Mouse (Mus musculus): ENCODE measurements around the gene Maats1.

Maats1 gene

DNA sequence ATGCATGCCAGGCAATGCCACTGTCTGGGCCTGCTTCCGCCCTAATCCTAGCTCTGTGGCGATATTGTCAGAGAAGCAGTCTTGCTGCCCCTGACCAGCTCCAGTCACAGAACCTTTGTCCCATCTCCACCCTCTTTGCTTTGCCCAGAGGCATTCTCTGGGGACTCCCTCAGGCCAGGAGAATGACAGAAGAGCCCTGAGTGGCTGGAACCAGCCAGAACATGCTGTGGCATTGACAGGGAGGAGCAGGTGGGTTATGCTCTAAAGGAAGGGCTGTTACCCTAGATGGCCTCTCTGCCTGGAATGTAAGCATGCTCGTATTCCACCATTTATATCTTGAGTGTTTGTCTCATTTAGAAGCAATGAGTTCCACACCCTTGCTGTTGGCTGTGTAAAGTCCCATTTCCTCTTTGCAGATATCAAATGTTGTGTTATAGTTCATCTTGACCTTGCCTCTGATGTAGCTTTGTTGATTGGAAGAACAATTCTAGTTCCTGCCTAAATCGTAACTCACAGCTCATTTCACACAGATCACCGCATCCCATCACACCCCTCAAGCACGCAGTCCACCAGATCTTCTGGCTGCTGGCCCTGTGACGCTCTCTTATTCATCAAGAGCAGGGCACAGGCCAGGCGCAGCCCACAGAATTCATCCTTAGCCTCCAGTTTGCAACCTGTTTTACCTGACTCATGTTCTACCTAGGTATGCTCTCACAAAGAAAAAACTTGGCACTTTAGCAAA is 28.9 kb upstream of the Maats1 start:
- DNase-seq (ENCODE audit: low read depth, low spot score), result no peak

DNA sequence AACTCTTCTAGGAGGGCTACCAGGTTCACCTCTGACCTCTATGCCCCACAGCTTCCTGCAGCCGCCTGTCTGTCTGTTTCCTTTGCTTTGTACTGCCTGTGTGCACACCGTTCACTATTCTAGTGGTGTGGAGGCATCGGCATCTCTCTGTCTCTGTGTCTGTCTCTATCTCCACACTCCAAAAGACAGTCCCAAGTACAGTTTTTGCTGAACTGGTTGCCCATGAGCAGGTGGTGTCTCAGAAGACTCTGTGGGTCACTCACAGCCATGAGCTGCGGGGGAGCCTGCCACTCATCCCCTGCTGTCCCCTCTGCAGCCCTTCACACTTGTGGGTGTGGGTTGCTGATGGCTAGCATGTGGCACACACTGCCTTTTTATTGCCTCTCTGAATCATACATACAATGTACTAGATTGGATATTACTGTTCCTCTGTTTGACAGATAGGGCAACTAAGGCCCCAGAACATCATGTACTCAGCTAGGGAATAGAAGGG is 28.1 kb upstream of the Maats1 start:
- DNase-seq (ENCODE audit: low read depth, low spot score), result no peak

DNA sequence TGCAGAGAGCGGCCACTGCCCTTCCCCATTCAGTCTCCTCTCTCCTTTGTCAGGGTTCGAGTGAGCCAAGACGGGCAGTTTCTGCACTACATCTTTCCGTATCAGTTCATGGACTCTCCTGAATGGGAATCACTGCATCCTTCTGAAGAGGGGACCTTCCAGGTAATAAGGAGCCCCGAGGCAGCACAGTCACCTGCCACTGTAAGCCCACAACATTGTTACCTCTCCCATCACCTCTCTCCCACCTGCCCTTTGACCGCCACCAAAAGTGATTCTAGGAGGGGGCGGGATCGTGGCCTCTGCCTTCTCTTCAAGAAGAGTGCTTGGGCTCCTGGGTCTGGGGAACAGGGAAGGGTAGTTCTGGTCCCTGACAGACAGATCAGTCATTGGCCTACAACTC is 27.5 kb upstream of the Maats1 start:
- DNase-seq (ENCODE audit: low read depth, low spot score), result no peak

DNA sequence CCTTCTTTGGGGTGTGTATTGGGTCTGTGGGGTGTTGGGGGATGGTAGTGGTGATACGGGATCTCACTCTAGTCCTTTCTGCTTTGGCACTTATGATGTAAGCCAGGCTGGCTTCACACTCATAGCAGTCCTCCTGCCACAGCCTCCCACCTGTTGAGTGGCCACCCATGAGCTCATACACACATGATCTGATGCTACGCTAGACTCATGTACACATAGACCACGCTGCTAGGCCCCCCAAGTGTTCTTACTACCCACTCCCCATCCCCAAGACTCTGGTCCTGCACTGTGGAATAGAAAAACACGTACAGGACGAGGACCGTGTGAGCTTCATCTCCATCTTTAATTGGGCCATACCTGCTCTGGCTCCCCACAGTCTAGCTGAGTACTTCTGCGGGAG is 27.1 kb upstream of the Maats1 start:
- no peak for DNase-seq (ENCODE audit: low read depth, low spot score)

DNA sequence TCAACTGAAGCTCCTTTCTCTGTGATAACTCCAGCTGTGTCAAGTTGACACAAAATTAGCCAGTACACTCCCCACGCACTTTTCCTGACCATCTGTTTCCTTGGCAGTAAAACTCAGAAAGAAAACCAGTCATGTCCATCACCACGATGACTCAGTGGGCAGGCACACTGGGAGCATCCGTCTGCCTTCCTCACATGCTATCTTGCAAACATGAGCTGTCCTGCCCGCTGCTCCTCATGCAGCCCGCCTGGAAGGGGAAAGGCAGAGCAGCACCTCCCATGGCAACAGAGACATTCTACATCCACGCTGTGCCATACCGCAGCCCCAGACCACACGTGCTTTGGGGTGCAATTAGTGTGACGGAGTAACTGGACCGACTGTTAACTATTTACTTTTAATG is 26.4 kb upstream of the Maats1 start:
- DNase-seq (ENCODE audit: low read depth, low spot score), result peak; percentile 95

DNA sequence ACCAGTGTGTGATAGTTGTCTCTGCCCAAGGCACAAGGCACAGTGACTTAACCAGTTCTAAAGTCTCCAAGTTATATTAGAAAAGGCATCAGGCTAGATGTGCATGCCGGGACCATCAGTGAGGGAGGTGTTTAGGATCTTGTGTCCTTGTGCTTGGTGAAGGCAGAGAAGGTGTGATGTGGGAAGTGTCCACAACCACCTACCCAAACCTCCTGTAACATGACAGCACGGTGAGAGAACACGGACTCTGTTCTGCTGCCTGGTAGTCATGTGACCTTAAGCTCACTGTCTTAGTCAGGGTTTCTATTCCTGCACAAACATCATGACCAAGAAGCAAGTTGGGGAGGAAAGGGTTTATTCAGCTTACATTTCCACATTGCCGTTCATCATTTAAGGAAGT is 24.3 kb upstream of the Maats1 start:
- DNase-seq (ENCODE audit: low read depth, low spot score), result no peak

DNA sequence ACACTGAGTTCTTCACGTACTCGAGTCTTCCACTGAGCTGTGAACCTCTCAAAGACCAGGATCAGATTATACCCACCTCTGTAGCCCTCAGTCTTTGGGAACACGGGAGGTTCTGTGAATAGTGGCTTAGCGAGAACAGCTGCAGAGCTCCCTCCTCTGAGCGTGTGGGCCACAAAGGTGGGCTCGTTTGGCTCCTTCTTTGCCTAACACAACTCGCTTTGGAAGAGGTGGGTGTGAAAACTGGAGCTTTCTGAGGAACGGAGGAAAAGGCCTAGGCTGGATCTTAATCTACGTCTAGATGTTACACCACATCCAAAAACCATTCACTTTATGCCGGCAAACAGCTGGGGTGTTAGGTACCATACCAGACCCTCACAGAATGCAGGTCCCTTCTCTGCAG is 23.4 kb upstream of the Maats1 start:
- no peak for DNase-seq (ENCODE audit: low read depth, low spot score)

DNA sequence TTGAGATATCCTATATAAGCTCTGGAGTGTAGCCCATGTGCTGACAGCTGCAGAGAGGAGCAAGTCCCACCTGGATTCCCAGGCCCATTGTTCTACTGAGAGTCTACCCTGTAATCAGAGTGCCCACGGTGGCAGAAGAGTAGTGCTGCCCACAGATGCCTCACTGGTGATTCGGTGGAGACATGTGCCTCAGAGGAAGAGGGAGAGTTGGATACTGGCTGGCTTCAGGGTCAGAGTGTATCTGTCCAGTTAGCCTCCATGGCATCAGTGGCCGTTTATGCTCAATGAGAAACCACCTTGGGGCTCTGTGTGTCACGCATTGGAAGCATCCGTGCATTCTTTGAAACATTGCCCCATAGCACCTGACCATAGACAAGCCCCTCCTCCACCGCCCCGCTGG is 21.7 kb upstream of the Maats1 start:
- DNase-seq (ENCODE audit: low read depth, low spot score), result no peak

DNA sequence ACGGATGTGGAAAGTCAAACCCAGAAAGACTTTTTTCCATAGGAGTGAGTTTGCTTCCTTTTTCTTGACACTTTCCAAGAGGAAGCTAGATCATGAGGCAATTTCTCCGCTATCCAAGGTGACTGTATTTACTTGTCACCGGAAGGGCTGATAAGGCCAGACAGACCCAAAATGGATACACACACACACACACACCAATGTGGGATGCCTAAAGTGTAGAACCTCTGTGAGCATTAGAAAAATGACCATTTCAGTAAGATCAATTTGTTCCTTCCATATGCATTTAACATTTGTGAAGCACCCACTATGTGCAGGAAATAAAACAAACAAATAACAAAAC is 21.3 kb upstream of the Maats1 start:
- no peak for DNase-seq (ENCODE audit: low read depth, low spot score)

DNA sequence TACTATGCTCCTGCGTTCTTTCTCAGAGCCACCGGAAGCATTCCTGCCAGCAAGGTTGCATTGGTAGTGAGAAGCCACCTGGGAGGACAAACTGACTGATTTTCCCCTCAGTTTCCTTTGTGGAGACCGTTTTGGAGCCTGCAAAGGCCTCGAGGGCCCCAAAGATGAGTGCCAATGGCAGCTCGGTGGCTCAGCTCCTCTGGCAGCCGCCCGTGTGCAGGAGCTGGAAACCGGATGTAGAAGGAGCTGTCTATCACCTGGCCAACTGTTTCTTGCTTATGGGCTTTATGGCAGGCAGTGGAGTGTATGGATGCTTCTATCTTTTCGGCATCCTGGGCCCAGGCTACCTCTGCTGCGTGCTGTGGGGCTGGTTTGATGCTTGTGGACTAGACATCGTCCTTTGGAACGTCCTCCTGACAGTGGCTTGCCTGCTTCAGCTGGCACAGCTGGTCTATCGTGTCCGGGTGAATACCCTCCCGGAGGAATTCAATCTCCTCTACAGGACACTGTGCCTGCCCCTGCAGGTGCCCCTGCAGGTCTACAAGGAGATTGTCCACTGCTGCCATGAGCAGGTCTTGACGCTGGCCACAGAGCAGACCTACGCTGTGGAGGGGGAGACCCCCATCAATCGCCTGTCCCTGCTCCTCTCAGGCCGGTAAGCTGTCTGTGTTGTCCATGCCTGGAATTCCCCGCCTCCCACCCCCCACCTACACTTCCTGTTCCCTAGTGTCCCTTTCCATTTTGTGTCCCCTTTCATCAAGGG is 20.7 kb upstream of the Maats1 start:
- no peak for DNase-seq (ENCODE audit: low read depth, low spot score)

DNA sequence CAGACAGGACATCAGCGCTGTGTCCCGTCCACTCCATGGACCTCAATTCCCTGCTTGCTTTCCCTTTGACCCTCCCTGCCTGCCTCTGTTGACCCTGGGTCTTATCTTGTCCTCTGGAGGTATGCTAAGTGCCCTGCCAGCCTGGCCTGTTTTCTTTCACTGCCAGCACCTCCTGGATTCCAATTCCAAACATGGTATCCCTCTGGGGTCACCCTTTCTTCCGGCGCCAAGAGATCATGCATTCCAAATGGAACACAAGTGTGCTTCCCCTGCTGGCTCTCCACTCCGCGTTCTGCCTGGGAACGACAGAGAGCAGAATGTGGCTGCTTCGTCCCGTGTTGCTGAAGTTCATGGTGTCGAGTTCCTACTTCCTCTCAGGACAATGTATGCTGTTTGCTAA is 20.0 kb upstream of the Maats1 start, which contains the start of gene Popdc2:
Gene Popdc2 (plus strand): TSS at position 277 of the 400 bp plus-strand sequence.
- no peak for DNase-seq (ENCODE audit: low read depth, low spot score)

DNA sequence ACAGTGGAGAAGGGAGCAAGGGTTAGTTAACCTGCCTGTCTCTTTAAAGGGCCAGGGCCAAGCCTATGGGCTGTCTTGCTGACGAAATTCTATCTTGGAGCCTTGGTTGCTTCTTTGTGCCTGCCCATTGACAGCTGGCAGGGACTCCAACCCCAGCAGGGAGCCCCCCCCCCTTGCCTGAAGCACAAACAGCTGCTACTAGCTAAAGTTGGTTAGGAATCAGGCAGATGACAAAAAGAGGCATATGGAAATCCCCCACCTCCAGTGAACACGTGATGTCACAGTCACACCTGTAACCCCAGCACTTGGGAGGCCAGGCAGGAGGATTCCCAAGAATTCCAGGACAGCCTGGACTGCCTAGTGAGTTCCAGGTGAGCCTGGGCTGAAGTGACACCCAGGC is 18.4 kb upstream of the Maats1 start:
- no peak for DNase-seq (ENCODE audit: low read depth, low spot score)

DNA sequence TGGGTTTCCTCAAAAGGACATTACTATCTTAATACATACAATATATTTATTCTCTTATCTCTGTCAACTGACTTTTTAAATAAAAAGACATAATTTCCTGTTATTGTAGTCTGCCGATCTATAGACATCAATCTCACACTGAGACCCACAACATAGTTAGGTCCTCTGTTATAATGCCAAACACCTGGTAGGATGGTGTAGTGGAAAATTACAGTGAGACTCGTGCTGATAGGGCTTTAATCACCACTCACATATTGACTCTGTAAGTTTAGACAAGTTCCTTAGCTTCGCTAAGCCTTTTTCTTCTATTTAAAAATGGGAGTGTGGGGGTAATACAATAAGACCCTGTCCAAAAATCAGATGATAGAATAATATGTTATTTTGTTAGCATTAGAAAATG is 17.9 kb upstream of the Maats1 start:
- no peak for DNase-seq (ENCODE audit: low read depth, low spot score)

DNA sequence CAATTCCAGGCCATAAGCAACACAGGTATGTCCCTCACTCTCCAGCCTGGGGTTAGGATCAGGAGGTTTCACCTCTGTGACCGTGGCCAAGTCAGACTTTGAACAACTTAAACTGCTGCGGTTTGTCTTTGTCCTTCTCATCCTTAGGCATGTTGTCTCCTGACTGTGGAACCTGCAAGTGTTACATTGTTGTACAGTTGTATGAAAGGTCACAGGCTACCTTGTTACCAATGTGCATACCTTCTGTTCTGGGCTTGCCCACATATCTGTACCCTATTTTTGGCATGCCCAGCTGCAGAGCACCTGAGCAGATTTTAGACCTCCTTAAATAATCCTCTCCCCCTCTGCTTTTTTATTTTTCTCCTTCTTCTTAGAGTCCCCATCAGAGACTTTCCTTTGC is 17.3 kb upstream of the Maats1 start:
- no peak for DNase-seq (ENCODE audit: low read depth, low spot score)

DNA sequence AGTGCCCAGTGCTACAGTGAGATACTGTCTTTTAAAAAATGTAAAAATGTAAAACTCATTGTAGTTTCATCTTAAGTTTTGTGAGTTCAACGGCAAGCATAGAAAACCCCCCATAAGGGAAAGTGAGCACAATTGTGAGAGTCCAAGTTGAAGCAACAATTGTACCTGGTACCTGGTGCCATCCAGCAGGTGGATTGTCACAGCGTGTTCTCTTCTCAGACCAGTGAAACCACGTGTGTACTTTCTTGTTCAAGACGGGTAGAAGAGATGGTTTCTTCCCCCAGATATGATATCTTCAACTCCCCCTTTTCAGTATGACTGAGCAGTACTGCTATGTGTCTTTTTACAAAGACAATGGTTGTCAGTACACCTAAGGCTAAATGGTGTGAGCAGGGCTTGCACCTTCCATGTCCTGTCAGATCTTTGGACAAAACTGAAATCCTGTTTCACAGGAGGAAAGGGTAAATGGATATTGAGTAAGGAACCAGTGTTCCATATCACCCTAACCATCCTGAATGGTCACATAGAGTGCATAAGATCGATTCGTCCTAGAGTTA is 16.4 kb upstream of the Maats1 start:
- DNase-seq (ENCODE audit: low read depth, low spot score), result no peak

DNA sequence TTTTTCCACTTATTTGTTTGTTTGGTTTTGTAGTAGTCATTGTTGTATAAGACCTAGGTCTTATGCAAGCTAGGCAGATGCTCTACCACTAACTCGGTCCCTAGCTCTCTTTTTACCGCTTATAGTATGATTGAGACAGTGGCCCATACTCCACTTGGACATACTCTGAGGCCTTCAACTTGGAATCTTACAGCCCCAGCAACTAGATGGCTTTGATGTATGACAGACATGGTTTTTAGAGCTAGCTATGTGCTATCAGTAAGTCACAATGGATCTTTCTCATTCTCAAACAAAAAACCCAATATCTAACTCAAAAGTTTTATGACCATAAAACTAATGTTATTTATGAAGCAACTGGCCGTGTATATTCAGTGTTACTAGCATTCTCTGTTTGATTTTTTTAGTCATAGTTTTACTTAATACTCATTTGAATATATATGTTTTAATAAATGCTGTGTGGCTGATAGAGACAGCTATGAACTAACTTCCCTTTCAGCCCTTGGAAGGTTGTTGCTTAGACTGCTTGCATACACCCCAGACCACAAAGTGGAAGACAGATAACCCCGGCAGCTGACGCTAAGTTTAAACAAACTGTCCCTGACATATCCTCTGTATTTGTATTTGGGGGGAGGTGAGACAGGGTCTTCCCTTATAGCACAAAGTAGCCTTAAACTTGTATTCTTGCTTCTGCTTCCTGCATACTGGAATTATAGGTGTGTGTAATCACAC is 12.4 kb upstream of the Maats1 start:
- no peak for DNase-seq (ENCODE audit: low read depth, low spot score)

DNA sequence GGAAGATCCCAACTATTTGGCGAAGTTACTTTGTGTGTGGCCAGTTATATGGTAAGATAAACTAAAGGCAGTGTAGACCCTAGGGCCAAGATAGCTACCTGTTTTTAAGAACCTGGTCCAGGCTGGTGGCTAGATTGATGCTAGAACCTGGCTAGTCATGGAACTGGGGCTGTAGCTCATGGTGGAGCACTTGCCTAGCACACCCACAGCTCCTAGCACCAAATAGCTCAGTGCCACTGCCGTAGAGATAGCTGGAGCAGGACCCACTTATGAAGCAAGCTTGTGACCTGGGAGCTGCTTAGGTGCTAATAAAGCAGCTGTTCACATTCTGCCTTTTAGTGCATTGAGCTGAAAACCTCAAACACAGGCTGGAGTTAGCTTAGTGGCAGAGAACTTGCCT is 11.7 kb upstream of the Maats1 start:
- no peak for DNase-seq (ENCODE audit: low read depth, low spot score)

DNA sequence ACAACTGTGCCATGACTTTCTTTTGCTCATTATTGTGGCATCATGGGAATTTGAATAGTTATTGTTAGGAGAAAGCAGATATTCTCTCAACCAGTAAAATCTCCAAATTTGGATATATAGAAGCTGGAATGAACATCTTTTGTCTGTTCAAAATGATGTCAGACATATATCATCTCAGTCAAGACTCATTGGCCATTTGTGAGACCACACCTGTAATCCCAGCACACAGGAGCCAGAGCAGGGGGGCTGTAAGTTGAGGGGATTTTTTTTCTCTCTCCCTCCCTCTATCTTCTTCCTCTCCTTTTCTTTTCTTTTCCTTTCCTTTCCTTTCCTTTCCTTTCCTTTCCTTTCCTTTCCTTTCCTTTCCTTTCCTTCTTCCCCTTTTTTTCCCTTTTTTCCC is 10.9 kb upstream of the Maats1 start:
- DNase-seq (ENCODE audit: low read depth, low spot score), result no peak

DNA sequence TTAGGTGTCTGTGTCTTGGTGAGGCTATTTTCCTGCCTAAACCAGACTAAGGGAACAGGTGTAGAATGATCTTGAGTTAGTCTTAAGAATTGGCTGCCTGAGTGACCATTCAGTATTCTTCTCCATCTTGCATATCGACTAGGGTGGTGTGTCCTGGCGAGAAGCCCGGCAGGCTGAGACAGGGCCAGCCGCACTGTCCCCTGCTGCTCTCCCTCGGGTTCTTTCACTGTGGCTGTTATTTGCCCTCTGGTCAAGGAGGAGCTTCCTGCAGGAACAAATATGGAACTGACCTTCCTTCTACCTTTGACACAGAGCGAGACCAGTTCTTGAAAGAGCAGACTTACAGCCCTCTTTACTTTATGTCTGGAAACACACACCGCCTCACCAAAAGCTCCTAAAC is 10.1 kb upstream of the Maats1 start:
- DNase-seq (ENCODE audit: low read depth, low spot score), result no peak

DNA sequence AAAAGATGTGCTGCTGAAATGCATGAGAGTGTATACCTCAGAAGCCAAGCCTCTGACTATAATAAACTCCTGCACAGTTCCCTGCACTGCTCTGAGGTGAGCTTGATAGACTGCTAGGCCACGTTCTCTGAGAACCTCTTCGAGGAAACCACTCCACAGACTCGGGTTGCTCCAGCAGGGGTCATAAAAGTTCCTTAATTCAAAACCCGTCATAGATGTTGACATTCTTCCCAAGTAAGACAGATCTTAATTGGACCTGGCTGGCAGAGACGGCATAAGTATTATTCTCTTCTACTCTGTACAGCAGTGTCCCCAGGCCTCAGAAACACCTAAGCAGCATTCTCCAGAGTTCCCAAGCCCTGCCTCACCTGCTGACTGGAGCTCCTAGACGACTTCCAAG is 9.0 kb upstream of the Maats1 start:
- no peak for DNase-seq (ENCODE audit: low read depth, low spot score)

DNA sequence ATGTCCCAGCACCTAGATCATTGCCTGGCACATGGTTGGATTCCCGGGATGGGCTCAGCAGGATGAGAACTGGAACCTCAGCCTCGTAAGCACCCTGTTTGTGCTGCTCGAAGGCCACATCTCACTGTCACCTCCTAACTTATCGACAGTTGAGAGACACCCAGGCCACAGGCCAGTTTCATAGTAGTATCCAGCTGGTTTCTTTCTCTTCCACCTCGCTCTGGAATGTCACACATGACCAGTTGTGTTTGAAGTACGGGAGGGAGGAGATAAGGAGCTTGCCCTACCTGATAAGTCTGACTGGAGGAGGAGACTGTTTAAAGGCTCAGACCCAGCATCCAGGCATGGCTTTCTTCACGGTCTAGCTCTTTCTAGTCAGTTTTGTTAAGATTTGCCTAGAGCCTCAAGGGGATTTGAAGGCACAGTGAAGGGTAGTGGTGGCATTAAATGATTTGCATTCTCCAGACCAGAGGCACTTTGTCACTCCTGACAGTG is 8.5 kb upstream of the Maats1 start:
- DNase-seq (ENCODE audit: low read depth, low spot score), result no peak

DNA sequence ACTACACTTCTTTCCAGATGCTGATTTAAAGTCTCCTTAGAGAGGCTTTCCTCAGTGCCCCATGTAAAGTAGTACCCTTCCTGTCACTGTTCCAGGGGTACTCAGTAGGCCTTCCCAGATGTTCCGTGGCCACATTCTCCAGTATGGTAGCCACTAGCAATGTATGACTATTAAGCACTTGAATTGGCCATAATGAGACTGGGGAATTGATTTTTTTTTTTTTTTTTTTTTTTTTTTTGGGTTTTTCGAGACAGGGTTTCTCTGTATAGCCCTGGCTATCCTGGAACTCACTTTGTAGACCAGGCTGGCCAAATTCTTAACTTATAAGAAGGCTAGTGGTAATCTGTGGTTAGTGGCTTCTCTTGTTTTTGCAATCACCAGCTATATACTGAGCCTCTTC is 7.9 kb upstream of the Maats1 start:
- no peak for DNase-seq (ENCODE audit: low read depth, low spot score)

Measured in 3T3-L1 (cell line).